Mouse (Mus musculus): ENCODE results near the gene Itgav.

The Itgav gene

GRCm38 (mm10) chr2:83812483-83813272 is 88.5 kb downstream of the Itgav start, which contains the start of gene Fam171b:
TSS of gene Fam171b (plus strand) at chr2:83812636.
- peak; percentile 37 to 66 for DNase-seq (ENCODE audit: low spot score in 2 of 2)

- DNase-seq (ENCODE audit: low spot score in 2 of 2) = no peak
Measured at GRCm38 (mm10) chr2:83813273-83813892, 89.2 kb downstream of the Itgav start.

- peak in 1 of 2 experiments; percentile 28 for DNase-seq (ENCODE audit: low spot score in 2 of 2)
Measured at GRCm38 (mm10) chr2:83814009-83814408, 89.8 kb downstream of the Itgav start.

DNA sequence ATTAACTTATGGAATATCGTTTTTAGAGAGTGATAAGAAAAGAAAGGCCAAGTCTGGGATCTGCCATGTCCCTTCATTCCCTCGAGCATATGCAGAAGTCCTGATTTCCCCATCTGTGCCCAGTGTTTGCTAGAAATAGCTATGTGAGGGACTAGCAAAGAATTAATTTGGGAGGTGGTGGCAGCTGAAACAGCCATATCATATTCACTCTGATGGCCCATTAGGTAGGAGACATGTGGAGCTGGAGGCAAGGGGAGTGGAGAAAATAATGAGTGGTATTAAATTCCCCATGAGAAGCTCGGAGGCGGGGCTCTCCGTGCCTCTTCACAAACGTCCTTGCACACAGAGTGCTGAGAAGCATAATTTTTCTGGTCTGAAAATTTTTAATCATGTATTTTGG is 92.0 kb downstream of the Itgav start:
- DNase-seq (ENCODE audit: low spot score in 2 of 2) = no peak

GRCm38 (mm10) chr2:83825161-83825560 is 101.0 kb downstream of the Itgav start:
- no peak for DNase-seq (ENCODE audit: low spot score in 2 of 2)

- no peak for DNase-seq (ENCODE audit: low spot score in 2 of 2)
Measured at GRCm38 (mm10) chr2:83828895-83829539, 104.8 kb downstream of the Itgav start.

DNA sequence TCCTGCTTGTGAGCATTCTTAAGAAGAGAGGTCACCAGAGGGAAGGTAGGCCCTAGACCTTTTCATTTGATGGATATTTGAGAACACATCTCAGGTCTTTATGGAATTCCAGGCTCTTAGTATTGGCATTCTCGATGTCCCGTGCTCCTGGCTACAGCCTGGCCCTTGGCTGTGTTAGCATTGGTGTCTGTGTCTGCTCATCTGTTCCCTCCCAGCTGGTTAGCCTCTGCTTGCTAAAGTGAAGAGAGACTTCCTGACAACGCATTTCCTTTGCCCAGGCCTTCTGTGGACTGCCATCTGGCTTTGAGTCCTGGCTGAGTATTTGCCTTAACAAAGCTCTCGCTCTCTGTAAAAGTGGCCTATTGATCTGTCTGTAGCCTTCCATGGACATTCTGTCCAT is 108.7 kb downstream of the Itgav start:
- no peak for DNase-seq (ENCODE audit: low spot score in 2 of 2)

- no peak for DNase-seq (ENCODE audit: low spot score in 2 of 2)
Measured at GRCm38 (mm10) chr2:83835313-83836070, 111.3 kb downstream of the Itgav start.

DNA sequence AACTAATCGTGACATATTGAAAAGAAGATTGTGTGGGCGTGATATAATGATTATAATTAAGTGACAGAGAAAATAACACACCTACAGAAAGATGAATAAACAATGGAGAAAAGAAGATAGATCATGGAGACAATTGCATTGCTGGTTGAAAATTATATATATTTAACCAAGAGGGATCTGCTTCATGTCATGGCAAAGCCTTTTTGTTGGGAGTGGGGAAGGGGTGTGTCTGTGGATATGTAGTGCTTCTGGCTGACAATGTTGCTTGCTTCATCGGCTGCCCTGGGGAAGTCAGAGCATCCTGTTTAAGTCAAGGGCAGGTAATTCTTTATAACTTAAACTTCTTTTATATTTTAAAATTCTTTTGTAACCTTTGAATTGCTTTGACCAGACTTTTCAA is 124.3 kb downstream of the Itgav start:
- DNase-seq (ENCODE audit: low spot score in 2 of 2) = no peak

DNA sequence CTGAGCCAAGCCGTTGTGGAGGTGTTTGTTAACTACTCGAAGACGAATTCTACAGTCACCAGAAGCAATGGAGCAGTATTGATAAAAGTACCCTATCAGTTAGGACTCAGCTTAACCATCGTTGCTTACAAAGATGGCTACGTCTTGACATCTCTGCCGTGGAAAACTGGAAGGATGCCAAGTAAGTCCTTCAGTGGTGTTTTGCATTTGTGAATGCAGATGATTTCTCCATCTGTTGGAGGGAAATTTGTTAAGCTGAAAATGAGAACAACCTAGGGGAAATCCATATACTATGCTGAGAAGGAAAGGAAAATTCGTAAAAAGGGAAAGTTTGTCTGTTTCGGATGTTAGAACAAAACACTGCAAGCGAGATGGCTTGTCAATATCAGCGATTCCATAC is 129.2 kb downstream of the Itgav start:
- no peak for DNase-seq (ENCODE audit: low spot score in 2 of 2)

- no peak for DNase-seq (ENCODE audit: low spot score in 2 of 2)
Measured at GRCm38 (mm10) chr2:83856236-83856635, 132.0 kb downstream of the Itgav start.

All from urinary bladder, postnatal 36 days (tissue).